Mouse (Mus musculus): ENCODE data around the gene Olfr763. TPM values are rescaled to one million over a fixed set of nuclear protein-coding genes. Genes with fewer than 3 reads are reported as not detected.
"Not testable (repeated sequence)": the region's sequence is repeated elsewhere in the genome, so short reads cannot be mapped to it uniquely, and the experiment has no call there.

Gene Olfr763
- polyA plus RNA-seq, 1 experiment from 2014 or later = not detected

DNA sequence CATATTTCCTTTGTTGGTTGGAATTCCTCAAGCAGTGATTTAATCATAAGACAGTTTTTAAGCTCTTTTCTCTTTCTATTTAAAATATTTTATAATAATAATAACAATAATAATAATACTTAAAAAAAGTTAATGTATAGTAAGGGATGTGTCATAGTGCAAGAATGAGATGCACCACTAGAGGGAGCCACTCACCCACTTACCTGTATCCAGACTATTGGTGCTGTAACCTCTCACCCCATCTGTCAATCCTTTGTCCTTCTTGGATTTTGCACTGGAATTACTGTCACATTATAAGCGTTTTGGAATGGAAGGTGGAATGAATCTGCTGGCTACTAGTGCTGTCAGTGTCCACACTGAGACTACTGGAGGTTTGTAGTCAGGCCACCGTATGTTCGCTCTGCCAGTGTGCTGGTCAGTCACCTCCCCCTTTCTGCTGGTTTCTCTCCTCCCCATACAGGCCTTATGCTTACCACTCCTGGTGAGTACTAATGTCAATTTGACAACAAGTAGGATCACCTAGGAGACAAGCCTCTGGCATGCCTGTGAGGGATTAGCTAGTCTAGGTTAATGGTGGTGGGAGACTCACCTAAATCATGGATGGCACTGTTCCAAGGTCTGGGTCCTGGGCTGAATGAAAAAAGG lies 15.5 kb downstream of the Olfr763 start:
- ATAC-seq (ENCODE audit: low FRiP score) (peak; percentile 84), DNase-seq (ENCODE audit: low spot score, missing footprints) (peak; percentile 95)
- no peak overlapping the region for H3K27ac ChIP-seq (ENCODE audit: low read depth, low read length)
- H3K27me3 ChIP-seq (ENCODE audit: control insufficient read depth, insufficient read depth, low read length) = no peaks in the 10 kb centered on the region
- no peaks in the 10 kb centered on the region for H3K4me1 ChIP-seq (ENCODE audit: control insufficient read depth, insufficient read depth, low read length)
- no peak overlapping the region for H3K9ac ChIP-seq (ENCODE audit: low read length)
- no peaks in the 10 kb centered on the region for H3K9me3 ChIP-seq (ENCODE audit: control insufficient read depth, low read length)
- H3K4me2 ChIP-seq = no peak overlapping the region
- 65% methylated on average over 3 of the region's 3 CpGs for whole genome bisulfite sequencing
- no peaks in the 10 kb centered on the region for H3K36me3 ChIP-seq (ENCODE audit: control insufficient read depth, insufficient read depth, low read length)
- H3K4me3 ChIP-seq (ENCODE audit: low read depth, low read length) = no peak overlapping the region

GRCm38 (mm10) chr10:129028343-129028742 lies 17.8 kb downstream of the Olfr763 start:
- Histone ChIP-seq H3K9ac (ENCODE audit: low read length) (no peak overlapping the region), H3K9me3 (ENCODE audit: control insufficient read depth, low read length) (no peaks in the 10 kb centered on the region), H3K4me2 (no peak overlapping the region), H3K27ac (ENCODE audit: low read depth, low read length) (no peak overlapping the region), H3K36me3 (ENCODE audit: control insufficient read depth, insufficient read depth, low read length) (no peaks in the 10 kb centered on the region), H3K27me3 (ENCODE audit: control insufficient read depth, insufficient read depth, low read length) (no peaks in the 10 kb centered on the region), H3K4me1 (ENCODE audit: control insufficient read depth, insufficient read depth, low read length) (no peaks in the 10 kb centered on the region), H3K4me3 (ENCODE audit: low read depth, low read length) (no peak overlapping the region)
- DNase-seq (ENCODE audit: low spot score, missing footprints) (no peak), ATAC-seq (ENCODE audit: low FRiP score) (no peak)
- WGBS = 83% methylated on average over 2 of the region's 2 CpGs

DNA sequence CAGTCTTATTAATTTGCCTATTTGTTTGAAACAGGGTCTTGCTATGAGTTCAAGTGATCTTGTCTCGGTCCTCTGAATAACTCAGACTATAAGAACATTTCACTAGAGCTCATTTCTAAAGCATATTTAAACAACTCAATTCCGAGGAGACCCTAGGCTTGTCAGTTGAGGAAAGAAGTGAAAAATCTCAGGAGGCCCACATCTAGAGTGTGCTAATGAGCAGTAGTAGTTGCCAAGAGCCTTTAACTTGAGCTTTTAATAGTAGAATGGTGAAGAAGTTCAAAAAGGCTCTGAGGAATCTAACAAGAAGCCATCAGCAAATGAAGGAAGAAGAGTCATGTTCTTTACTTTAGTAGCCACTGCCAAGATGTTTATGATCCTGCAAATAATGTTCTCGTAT lies 29.2 kb downstream of the Olfr763 start, which contains the start of gene Olfr764-ps1:
Gene Olfr764-ps1, minus strand, starts transcription at position 101 of the 400 bp plus-strand sequence.
- WGBS = 87% methylated on average over 3 of the region's 3 CpGs
- Histone ChIP-seq H3K36me3 (ENCODE audit: control insufficient read depth, insufficient read depth, low read length) (no peaks in the 10 kb centered on the region), H3K4me1 (ENCODE audit: control insufficient read depth, insufficient read depth, low read length) (no peaks in the 10 kb centered on the region), H3K4me2 (no peak within 1 kb of the TSS), H3K4me3 (ENCODE audit: low read depth, low read length) (no peak within 1 kb of the TSS), H3K9ac (ENCODE audit: low read length) (no peak within 1 kb of the TSS), H3K27ac (ENCODE audit: low read depth, low read length) (no peak within 1 kb of the TSS), H3K27me3 (ENCODE audit: control insufficient read depth, insufficient read depth, low read length) (no peaks in the 10 kb centered on the region), H3K9me3 (ENCODE audit: control insufficient read depth, low read length) (no peaks in the 10 kb centered on the region)
- DNase-seq (ENCODE audit: low spot score, missing footprints) = no peak
- no peak for ATAC-seq (ENCODE audit: low FRiP score)

DNA sequence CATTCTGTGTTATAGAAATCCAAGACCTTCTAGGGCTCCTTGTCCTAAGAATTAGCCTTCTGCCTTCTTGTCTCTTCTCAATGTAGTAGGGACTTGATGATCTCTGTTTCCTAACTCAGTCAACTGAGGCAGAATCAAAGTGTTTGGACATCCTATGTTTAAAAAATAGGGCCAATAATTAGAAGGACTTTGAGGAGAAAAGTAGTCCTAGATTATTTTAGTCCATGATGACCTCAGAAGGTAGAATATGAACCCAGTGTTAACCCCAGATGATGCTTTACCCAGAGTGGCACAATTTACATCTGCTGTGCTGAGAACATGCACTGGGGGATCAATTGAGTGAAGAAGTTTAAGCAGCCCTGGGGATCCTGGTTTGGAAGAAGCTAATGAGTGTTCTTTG lies 39.3 kb downstream of the Olfr763 start, which contains the start of gene Olfr765:
Gene Olfr765, minus strand, starts transcription at position 101 of the 400 bp plus-strand sequence.
- not testable (repeated sequence) for H3K27ac ChIP-seq (ENCODE audit: low read depth, low read length); H3K4me2 ChIP-seq; H3K9ac ChIP-seq (ENCODE audit: low read length); H3K4me3 ChIP-seq (ENCODE audit: low read depth, low read length); ATAC-seq (ENCODE audit: low FRiP score); H3K9me3 ChIP-seq (ENCODE audit: control insufficient read depth, low read length); H3K4me1 ChIP-seq (ENCODE audit: control insufficient read depth, insufficient read depth, low read length); DNase-seq (ENCODE audit: low spot score, missing footprints); H3K27me3 ChIP-seq (ENCODE audit: control insufficient read depth, insufficient read depth, low read length); H3K36me3 ChIP-seq (ENCODE audit: control insufficient read depth, insufficient read depth, low read length)

Other genes starting within 250 kb of the Olfr763 start
- 0.26 and 0.33 TPM in 2 replicates for gene Mmp19, start 219.9 kb upstream of the Olfr763 start, polyA plus RNA-seq (2014; fragmentation: Nextera tagmentation; extraction: Ambion mirVana)
- gene Dnajc14, start 206.7 kb upstream of the Olfr763 start, polyA plus RNA-seq (2014; fragmentation: Nextera tagmentation; extraction: Ambion mirVana) = 36.3 and 40.3 TPM in 2 replicates
- gene Tmem198b, start 206.4 kb upstream of the Olfr763 start, polyA plus RNA-seq (2014; fragmentation: Nextera tagmentation; extraction: Ambion mirVana) = 17.4 and 18.6 TPM in 2 replicates
- 279 and 283 TPM in 2 replicates for gene Sarnp, start 193.5 kb upstream of the Olfr763 start, polyA plus RNA-seq (2014; fragmentation: Nextera tagmentation; extraction: Ambion mirVana)
- gene Ormdl2, start 189.1 kb upstream of the Olfr763 start, polyA plus RNA-seq (2014; fragmentation: Nextera tagmentation; extraction: Ambion mirVana) = 64.4 and 70.6 TPM in 2 replicates
- 10.0 and 10.2 TPM in 2 replicates for gene Gdf11, start 119.1 kb upstream of the Olfr763 start, polyA plus RNA-seq (2014; fragmentation: Nextera tagmentation; extraction: Ambion mirVana)
- gene Cd63, start 109.8 kb upstream of the Olfr763 start, polyA plus RNA-seq (2014; fragmentation: Nextera tagmentation; extraction: Ambion mirVana) = 168 and 177 TPM in 2 replicates
- gene Rdh5, start 87.9 kb upstream of the Olfr763 start, polyA plus RNA-seq (2014; fragmentation: Nextera tagmentation; extraction: Ambion mirVana) = 11.3 TPM in 2 replicates
- gene Bloc1s1, start 86.8 kb upstream of the Olfr763 start, polyA plus RNA-seq (2014; fragmentation: Nextera tagmentation; extraction: Ambion mirVana) = 242 and 271 TPM in 2 replicates
- 1.6 and 1.7 TPM in 2 replicates for gene Itga7, start 77.0 kb upstream of the Olfr763 start, polyA plus RNA-seq (2014; fragmentation: Nextera tagmentation; extraction: Ambion mirVana)
- not detected in 2 replicates for gene Mettl7b, start 49.8 kb upstream of the Olfr763 start, polyA plus RNA-seq (2014; fragmentation: Nextera tagmentation; extraction: Ambion mirVana)
- not detected in 2 replicates for gene Olfr9, start 21.4 kb upstream of the Olfr763 start, polyA plus RNA-seq (2014; fragmentation: Nextera tagmentation; extraction: Ambion mirVana)
- gene Olfr764-ps1, start 29.1 kb downstream of the Olfr763 start, polyA plus RNA-seq (2014; fragmentation: Nextera tagmentation; extraction: Ambion mirVana) = not detected in 2 replicates
- gene Olfr765, start 39.2 kb downstream of the Olfr763 start, polyA plus RNA-seq (2014; fragmentation: Nextera tagmentation; extraction: Ambion mirVana) = not detected in 2 replicates
- gene Olfr766-ps1, start 58.2 kb downstream of the Olfr763 start, polyA plus RNA-seq (2014; fragmentation: Nextera tagmentation; extraction: Ambion mirVana) = not detected in 2 replicates
- gene Olfr767, start 72.1 kb downstream of the Olfr763 start, polyA plus RNA-seq (2014; fragmentation: Nextera tagmentation; extraction: Ambion mirVana) = not detected in 2 replicates
- gene Olfr768, start 88.6 kb downstream of the Olfr763 start, polyA plus RNA-seq (2014; fragmentation: Nextera tagmentation; extraction: Ambion mirVana) = not detected in 2 replicates
- gene Olfr769, start 107.1 kb downstream of the Olfr763 start, polyA plus RNA-seq (2014; fragmentation: Nextera tagmentation; extraction: Ambion mirVana) = not detected in 2 replicates
- not detected in 2 replicates for gene Olfr770, start 128.2 kb downstream of the Olfr763 start, polyA plus RNA-seq (2014; fragmentation: Nextera tagmentation; extraction: Ambion mirVana)
- not detected in 2 replicates for gene Olfr771, start 154.0 kb downstream of the Olfr763 start, polyA plus RNA-seq (2014; fragmentation: Nextera tagmentation; extraction: Ambion mirVana)
- gene Olfr772, start 167.1 kb downstream of the Olfr763 start, polyA plus RNA-seq (2014; fragmentation: Nextera tagmentation; extraction: Ambion mirVana) = not detected in 2 replicates
- gene Olfr773, start 176.6 kb downstream of the Olfr763 start, polyA plus RNA-seq (2014; fragmentation: Nextera tagmentation; extraction: Ambion mirVana) = not detected in 2 replicates
- gene Olfr774, start 225.4 kb downstream of the Olfr763 start, polyA plus RNA-seq (2014; fragmentation: Nextera tagmentation; extraction: Ambion mirVana) = not detected in 2 replicates
- gene Olfr775, start 237.6 kb downstream of the Olfr763 start, polyA plus RNA-seq (2014; fragmentation: Nextera tagmentation; extraction: Ambion mirVana) = not detected in 2 replicates
- not detected in 2 replicates for gene Olfr776, start 248.3 kb downstream of the Olfr763 start, polyA plus RNA-seq (2014; fragmentation: Nextera tagmentation; extraction: Ambion mirVana)